Mouse (Mus musculus): ENCODE data around the gene Crtc1. TPM values are rescaled to one million over a fixed set of nuclear protein-coding genes. Genes with fewer than 3 reads are reported as not detected.
A peak's percentile ranks its signal among the peaks of the same experiment; 100 is the strongest.

Crtc1 gene
- total and polyA plus RNA-seq, 2 experiments from 2014 or later = 51.7 to 52.9 TPM

DNA sequence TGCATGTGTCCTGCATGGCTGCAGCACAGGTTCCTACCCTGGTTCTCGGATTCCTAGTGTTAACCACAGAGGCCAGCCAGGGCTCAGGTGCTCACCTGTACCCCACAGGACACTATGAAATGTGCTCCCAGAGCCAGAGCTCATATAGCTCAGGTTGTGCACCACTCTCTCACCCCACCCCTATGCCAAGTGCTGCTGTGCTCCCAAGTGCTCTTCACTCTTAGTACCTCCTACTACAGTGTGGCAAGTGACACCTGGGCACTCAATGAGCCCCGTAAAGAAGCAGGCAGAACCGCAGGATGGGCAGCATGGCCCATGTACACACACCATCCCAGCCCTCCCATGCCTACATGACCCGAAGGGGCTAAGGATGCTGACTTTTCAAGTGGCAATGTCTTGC lies 29.4 kb upstream of the Crtc1 start:
- Histone ChIP-seq H3K36me3 (ENCODE audit: insufficient read depth) (no peaks in the 10 kb centered on the region), H3K4me3 (ENCODE audit: low read depth, low read length) (no peak overlapping the region), H3K9me3 (ENCODE audit: low read length) (no peaks in the 10 kb centered on the region), H3K27me3 (ENCODE audit: insufficient read depth, low read length) (no peaks in the 10 kb centered on the region), H3K4me1 (ENCODE audit: insufficient read depth) (no peaks in the 10 kb centered on the region), H3K27ac (ENCODE audit: low read depth, low read length) (no peak overlapping the region), H3K4me2 (ENCODE audit: low read depth) (no peak overlapping the region), H3K9ac (no peak overlapping the region)
- no peak for TF ChIP-seq CTCF (IDR thresholded peaks at IDR 0.05; ENCODE audit: low read depth)
- no peak for ATAC-seq
- no peak for DNase-seq
- WGBS = 90% methylated on average over 4 of the region's 4 CpGs

DNA sequence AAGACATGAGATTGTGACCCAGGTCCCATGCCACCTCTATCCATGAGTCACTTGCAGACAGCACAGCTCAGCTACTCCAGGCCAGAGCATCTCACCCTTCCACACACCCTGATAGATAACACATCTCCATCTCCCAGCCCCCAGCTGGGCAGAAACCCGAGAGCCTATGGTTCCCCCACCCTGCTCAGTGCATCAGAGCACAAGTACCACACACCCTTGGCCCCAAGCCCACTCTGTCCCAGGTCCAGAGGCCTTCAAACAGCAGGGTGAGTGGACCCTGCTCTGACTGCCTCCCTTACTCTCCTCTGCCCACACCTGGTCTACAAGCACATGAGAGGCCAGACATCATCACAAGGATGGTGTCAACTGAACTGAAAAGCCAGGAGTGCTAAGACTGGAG lies 28.5 kb upstream of the Crtc1 start:
- ATAC-seq (no peak), DNase-seq (no peak)
- Histone ChIP-seq H3K4me3 (ENCODE audit: low read depth, low read length) (no peak overlapping the region), H3K4me2 (ENCODE audit: low read depth) (no peak overlapping the region), H3K27ac (ENCODE audit: low read depth, low read length) (no peak overlapping the region), H3K4me1 (ENCODE audit: insufficient read depth) (no peaks in the 10 kb centered on the region), H3K9me3 (ENCODE audit: low read length) (no peaks in the 10 kb centered on the region), H3K27me3 (ENCODE audit: insufficient read depth, low read length) (no peaks in the 10 kb centered on the region), H3K9ac (no peak overlapping the region), H3K36me3 (ENCODE audit: insufficient read depth) (no peaks in the 10 kb centered on the region)
- TF ChIP-seq CTCF (IDR thresholded peaks at IDR 0.05; ENCODE audit: low read depth) = no peak
- 62% methylated on average over 1 of the region's 1 CpGs for WGBS

DNA sequence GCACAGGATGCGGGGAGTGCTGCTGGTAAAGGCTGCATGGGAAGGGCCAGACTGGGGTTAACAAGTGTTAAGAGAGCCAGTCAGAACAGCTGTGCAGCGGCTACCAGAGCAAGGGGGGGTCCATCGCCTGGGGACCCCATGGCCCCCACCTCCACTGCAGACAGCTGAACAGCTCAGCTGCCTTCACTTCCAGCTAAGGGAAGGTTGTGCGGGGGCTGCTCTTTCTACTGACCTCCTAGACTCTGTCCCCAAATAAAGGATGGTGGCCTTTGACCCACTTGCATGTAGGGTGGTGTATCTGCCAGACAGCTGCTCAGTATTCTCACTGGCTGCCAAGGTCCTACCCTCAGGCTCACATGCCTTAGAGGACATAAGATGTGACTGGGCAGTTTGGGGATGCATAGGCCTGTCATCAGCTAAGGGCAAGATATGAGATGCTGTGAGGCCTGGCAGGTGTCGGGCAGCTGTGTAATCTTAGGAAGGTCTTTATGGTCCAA lies 27.9 kb upstream of the Crtc1 start:
- 87% methylated on average over 5 of the region's 5 CpGs for WGBS
- H3K27ac ChIP-seq (ENCODE audit: low read depth, low read length) = no peak overlapping the region
- H3K9ac ChIP-seq = no peak overlapping the region
- DNase-seq (no peak), ATAC-seq (no peak)
- H3K36me3 ChIP-seq (ENCODE audit: insufficient read depth) = no peaks in the 10 kb centered on the region
- H3K4me1 ChIP-seq (ENCODE audit: insufficient read depth) = no peaks in the 10 kb centered on the region
- no peaks in the 10 kb centered on the region for H3K9me3 ChIP-seq (ENCODE audit: low read length)
- H3K27me3 ChIP-seq (ENCODE audit: insufficient read depth, low read length) = no peaks in the 10 kb centered on the region
- H3K4me3 ChIP-seq (ENCODE audit: low read depth, low read length) = no peak overlapping the region
- no peak overlapping the region for H3K4me2 ChIP-seq (ENCODE audit: low read depth)
- no peak for TF ChIP-seq CTCF (IDR thresholded peaks at IDR 0.05; ENCODE audit: low read depth)

DNA sequence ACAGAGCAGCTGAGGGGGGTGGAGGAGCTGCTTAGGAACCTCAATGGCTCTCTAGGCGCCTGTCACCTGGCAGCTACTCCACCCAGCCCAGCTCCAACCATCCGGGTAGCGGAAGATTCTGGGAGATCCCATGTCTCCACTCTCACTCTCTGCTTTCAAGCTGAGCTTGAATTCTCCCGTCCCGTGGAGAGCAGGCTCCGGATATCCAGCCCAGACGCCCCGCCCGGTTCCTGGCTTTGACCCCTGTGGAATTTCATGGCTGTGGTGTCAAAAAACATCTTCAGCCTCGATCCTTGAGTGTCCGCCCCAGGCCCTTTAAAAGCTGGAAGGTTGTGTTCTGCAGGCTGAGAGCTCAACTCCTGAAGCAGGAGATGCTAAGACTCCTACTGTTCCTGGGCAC lies 27.4 kb upstream of the Crtc1 start:
- 79% methylated on average over 11 of the region's 11 CpGs for WGBS
- Histone ChIP-seq H3K36me3 (ENCODE audit: insufficient read depth) (no peaks in the 10 kb centered on the region), H3K4me3 (ENCODE audit: low read depth, low read length) (no peak overlapping the region), H3K9ac (no peak overlapping the region), H3K4me2 (ENCODE audit: low read depth) (no peak overlapping the region), H3K27me3 (ENCODE audit: insufficient read depth, low read length) (no peaks in the 10 kb centered on the region), H3K4me1 (ENCODE audit: insufficient read depth) (no peaks in the 10 kb centered on the region), H3K27ac (ENCODE audit: low read depth, low read length) (no peak overlapping the region), H3K9me3 (ENCODE audit: low read length) (no peaks in the 10 kb centered on the region)
- TF ChIP-seq CTCF (IDR thresholded peaks at IDR 0.05; ENCODE audit: low read depth) = no peak
- DNase-seq (no peak), ATAC-seq (no peak)

DNA sequence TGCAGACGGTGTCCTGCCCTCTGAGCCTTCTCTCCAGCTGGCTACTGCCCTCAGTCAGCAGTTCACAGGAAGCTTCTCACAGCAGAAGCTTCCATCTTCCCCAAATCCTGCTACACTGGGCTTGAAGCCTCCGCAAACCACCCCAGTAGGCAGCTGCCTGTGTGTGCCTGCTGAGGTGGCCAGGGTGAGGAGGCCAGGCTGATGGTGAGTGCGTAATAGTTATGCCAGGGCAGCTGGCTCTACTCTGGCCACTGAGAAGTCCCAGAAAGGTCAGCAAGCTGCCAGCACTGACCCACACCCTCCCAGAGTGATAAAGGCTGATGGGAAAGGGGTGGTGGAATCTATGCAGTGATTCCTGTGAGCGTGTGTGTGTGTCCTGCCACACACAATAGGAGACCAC lies 26.9 kb upstream of the Crtc1 start:
- DNase-seq (no peak), ATAC-seq (no peak)
- H3K4me1 ChIP-seq (ENCODE audit: insufficient read depth) = no peaks in the 10 kb centered on the region
- no peaks in the 10 kb centered on the region for H3K36me3 ChIP-seq (ENCODE audit: insufficient read depth)
- H3K9ac ChIP-seq = no peak overlapping the region
- 86% methylated on average over 4 of the region's 4 CpGs for WGBS
- no peaks in the 10 kb centered on the region for H3K9me3 ChIP-seq (ENCODE audit: low read length)
- no peak overlapping the region for H3K4me2 ChIP-seq (ENCODE audit: low read depth)
- H3K27me3 ChIP-seq (ENCODE audit: insufficient read depth, low read length) = no peaks in the 10 kb centered on the region
- H3K27ac ChIP-seq (ENCODE audit: low read depth, low read length) = no peak overlapping the region
- H3K4me3 ChIP-seq (ENCODE audit: low read depth, low read length) = no peak overlapping the region
- TF ChIP-seq CTCF (IDR thresholded peaks at IDR 0.05; ENCODE audit: low read depth) = no peak

DNA sequence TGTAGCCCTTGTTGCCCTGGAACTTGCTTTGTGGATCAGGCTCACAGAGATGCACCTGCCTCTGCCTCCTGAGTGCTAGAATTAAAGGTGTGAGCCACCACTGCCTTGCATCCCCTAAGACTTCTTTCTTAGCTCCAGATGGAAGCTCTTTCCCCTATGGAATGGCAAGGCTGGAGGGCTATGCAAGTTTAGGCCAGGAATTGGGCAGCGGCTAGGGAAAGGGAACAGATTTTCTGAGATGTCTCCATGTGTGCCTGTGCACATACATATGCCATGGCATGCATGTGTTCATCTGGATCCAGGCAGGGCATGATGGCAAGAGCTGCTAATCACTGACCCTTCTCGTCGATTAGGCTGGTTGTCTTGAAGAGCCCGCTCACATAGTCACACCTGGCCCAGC lies 26.3 kb upstream of the Crtc1 start:
- WGBS = 96% methylated on average over 4 of the region's 4 CpGs

DNA sequence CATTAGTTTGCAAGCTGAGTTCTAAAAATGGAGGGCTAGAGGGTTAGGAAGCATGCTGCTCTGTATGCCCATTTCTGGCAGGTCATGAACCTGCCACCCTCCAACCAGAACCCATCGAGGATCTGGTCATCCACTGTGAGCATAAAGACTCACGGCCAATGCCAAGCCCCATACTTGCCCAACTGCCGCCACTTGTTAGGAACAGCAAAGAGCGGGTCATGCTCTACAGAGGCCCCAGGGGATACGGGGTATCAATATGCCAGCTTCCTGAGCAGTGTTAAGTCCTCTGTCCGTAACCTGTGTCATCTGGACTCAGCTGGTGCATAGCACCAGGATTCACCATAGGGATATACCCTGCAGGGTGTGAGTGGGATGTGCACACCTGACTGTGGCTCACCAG lies 24.8 kb upstream of the Crtc1 start:
- no peak for DNase-seq
- ATAC-seq = no peak
- no peaks in the 10 kb centered on the region for H3K36me3 ChIP-seq (ENCODE audit: insufficient read depth)
- H3K9me3 ChIP-seq (ENCODE audit: low read length) = no peaks in the 10 kb centered on the region
- H3K27me3 ChIP-seq (ENCODE audit: insufficient read depth, low read length) = no peaks in the 10 kb centered on the region
- H3K27ac ChIP-seq (ENCODE audit: low read depth, low read length) = no peak overlapping the region
- no peak overlapping the region for H3K4me3 ChIP-seq (ENCODE audit: low read depth, low read length)
- no peaks in the 10 kb centered on the region for H3K4me1 ChIP-seq (ENCODE audit: insufficient read depth)
- no peak overlapping the region for H3K4me2 ChIP-seq (ENCODE audit: low read depth)
- WGBS = 86% methylated on average over 6 of the region's 6 CpGs
- no peak overlapping the region for H3K9ac ChIP-seq
- TF ChIP-seq CTCF (IDR thresholded peaks at IDR 0.05; ENCODE audit: low read depth) = no peak

More for the DNA sequence above, 26.3 kb upstream of the Crtc1 start:
- H3K4me1 ChIP-seq (ENCODE audit: insufficient read depth) = no peaks in the 10 kb centered on the region
- TF ChIP-seq CTCF (IDR thresholded peaks at IDR 0.05; ENCODE audit: low read depth) = no peak
- no peaks in the 10 kb centered on the region for H3K27me3 ChIP-seq (ENCODE audit: insufficient read depth, low read length)
- no peak overlapping the region for H3K4me3 ChIP-seq (ENCODE audit: low read depth, low read length)
- H3K9ac ChIP-seq = no peak overlapping the region
- no peak for DNase-seq
- no peaks in the 10 kb centered on the region for H3K9me3 ChIP-seq (ENCODE audit: low read length)
- H3K36me3 ChIP-seq (ENCODE audit: insufficient read depth) = no peaks in the 10 kb centered on the region
- no peak overlapping the region for H3K27ac ChIP-seq (ENCODE audit: low read depth, low read length)
- no peak overlapping the region for H3K4me2 ChIP-seq (ENCODE audit: low read depth)
- ATAC-seq = no peak

DNA sequence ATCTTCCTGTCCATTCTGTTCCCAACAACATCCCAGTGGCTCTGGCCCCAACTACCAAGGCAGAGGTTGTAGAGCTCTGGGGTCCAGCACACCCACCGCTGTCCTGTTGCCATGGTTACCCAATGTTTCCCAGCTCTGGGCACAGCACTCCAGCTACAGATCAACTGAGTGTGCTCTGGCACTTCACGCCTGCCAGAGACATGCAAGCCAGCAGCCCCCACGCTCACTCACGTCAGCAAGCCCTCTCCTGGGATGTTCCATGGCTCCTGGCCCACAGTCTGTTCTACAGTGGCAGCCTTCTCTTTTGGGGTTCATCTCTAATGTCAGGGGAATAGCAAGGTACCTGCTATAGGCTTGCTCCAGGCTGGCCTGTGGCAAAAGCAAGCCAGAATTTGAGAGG lies 23.9 kb upstream of the Crtc1 start:
- peak; percentile 53 for ATAC-seq
- peak; percentile 21 for DNase-seq

More for the DNA sequence above, 23.9 kb upstream of the Crtc1 start:
- TF ChIP-seq CTCF (IDR thresholded peaks at IDR 0.05; ENCODE audit: low read depth) = no peak
- no peaks in the 10 kb centered on the region for H3K9me3 ChIP-seq (ENCODE audit: low read length)
- no peaks in the 10 kb centered on the region for H3K27me3 ChIP-seq (ENCODE audit: insufficient read depth, low read length)
- H3K4me2 ChIP-seq (ENCODE audit: low read depth) = no peak overlapping the region
- no peak overlapping the region for H3K27ac ChIP-seq (ENCODE audit: low read depth, low read length)
- no peak overlapping the region for H3K9ac ChIP-seq
- no peaks in the 10 kb centered on the region for H3K4me1 ChIP-seq (ENCODE audit: insufficient read depth)
- 47% methylated on average over 4 of the region's 4 CpGs for WGBS
- no peak overlapping the region for H3K4me3 ChIP-seq (ENCODE audit: low read depth, low read length)
- H3K36me3 ChIP-seq (ENCODE audit: insufficient read depth) = no peaks in the 10 kb centered on the region
